Mouse (Mus musculus): ENCODE measurements around the gene Slc8a2. TPM values are rescaled to one million over a fixed set of nuclear protein-coding genes. Genes with fewer than 3 reads are reported as not detected.

Gene Slc8a2
- polyA plus RNA-seq, 1 experiment from 2014 or later: 0.88 TPM

DNA sequence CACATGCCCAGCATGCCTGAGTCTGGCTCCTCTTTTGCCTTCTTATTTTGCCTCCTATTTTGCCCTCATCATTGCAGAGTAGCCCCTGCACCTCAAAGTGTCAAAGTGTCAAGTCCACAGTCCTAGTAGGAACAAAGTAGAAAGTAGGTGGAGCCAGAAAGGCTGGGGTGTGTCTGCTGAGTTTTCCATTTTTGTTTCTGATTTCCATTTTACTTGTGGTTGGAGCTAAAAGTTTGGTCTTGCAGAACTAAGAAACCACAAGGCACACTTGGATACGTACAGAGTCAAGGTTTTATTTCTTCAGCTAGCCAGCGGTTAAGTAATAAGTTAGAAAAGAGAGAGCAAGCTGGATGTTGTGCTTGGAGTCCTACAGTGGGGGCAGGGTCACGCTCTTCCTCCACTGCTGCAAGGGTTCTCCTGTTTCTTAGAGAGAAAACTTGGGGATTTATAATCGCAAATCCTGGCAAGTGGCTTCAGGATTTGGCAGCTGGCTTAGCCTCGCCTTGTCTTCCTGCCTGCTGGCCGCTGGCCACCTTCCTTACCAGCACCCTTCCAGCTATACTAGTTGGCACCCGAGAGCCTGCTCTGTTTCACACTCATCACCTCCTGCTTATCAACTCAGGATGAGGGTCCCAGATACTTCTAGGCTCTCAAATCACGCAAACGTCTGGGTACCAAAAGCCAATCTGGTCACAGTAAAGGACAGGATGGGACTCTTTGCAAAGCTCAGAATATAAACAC lies 25.7 kb downstream of the Slc8a2 start:
- 74% methylated on average over 9 of the region's 9 CpGs for WGBS
- H3K9me3 ChIP-seq: no peaks in the 10 kb centered on the region
- H3K9ac ChIP-seq: no peak overlapping the region
- no peaks in the 10 kb centered on the region for H3K36me3 ChIP-seq (replicated peaks)
- H3K27ac ChIP-seq: no peak overlapping the region
- ATAC-seq (replicated peaks): no peak
- no peak overlapping the region for H3K4me3 ChIP-seq
- H3K4me1 ChIP-seq: peaks cover 8% of the 10 kb centered on the region; the same call in 1 of the 2 replicates
- H3K27me3 ChIP-seq (replicated peaks): peaks cover 16% of the 10 kb centered on the region; the same call in 1 of the 2 replicates
- H3K4me2 ChIP-seq: no peak overlapping the region

DNA sequence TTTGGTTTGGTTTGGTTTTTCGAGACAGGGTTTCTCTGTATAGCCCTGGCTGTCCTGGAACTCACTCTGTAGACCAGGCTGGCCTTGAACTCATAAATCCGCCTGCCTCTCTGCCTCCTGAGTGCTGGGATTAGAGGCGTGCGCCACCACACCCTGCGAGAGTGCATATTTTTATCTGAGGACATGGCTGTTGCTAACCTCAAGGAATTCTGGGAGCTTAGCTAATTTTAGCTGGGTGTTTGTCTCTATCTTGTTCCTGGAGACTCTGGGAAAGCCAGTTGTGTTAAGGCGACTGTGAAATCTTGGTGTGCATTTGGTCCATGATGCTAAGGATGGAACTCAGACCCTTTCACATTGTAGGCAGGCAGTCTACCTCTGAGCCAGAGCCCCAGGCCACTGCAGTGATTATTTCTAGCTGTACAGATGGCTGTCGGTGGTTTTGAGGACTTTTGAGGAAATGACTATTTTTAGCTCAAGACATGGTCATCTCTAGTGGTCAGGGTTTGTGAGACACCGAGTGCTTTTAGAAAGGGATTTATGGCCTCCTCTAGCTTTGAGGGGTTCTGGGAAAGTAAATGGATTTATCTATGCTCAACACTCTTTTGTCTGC lies 26.6 kb downstream of the Slc8a2 start:
- 78% methylated on average over 8 of the region's 8 CpGs for WGBS
- Histone ChIP-seq H3K27me3 (replicated peaks) (peaks cover 16% of the 10 kb centered on the region; the same call in 1 of the 2 replicates), H3K9me3 (no peaks in the 10 kb centered on the region), H3K36me3 (replicated peaks) (no peaks in the 10 kb centered on the region), H3K4me1 (peaks cover 8% of the 10 kb centered on the region; the same call in 1 of the 2 replicates), H3K27ac (no peak overlapping the region), H3K4me2 (no peak overlapping the region), H3K9ac (no peak overlapping the region), H3K4me3 (no peak overlapping the region)
- ATAC-seq (replicated peaks): no peak

DNA sequence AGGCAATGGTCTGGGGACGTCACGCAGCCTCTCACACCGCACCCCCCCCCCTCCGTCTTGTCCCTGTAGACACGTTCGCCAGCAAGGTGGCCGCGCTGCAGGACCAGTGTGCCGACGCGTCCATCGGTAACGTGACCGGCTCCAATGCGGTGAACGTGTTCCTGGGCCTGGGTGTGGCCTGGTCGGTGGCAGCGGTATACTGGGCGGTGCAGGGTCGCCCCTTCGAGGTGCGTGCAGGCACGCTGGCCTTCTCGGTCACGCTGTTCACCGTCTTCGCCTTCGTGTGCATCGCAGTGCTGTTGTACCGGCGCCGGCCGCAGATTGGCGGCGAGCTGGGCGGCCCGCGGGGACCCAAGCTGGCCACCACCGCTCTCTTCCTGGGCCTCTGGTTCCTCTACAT lies 29.1 kb downstream of the Slc8a2 start:
- H3K9ac ChIP-seq: 0 out of 2 replicates have a peak overlapping the region, but pooled peaks have one; percentile 10
- H3K4me3 ChIP-seq: peak overlapping the region; percentile 22
- H3K27me3 ChIP-seq (replicated peaks): peaks cover 16% of the 10 kb centered on the region; the same call in 1 of the 2 replicates
- WGBS: 10% methylated on average over 39 of the region's 39 CpGs
- H3K36me3 ChIP-seq (replicated peaks): no peaks in the 10 kb centered on the region
- peak overlapping the region; percentile 46 for H3K4me2 ChIP-seq
- ATAC-seq (replicated peaks): peak; percentile 44
- peaks cover 8% of the 10 kb centered on the region; the same call in 1 of the 2 replicates for H3K4me1 ChIP-seq
- no peak overlapping the region for H3K27ac ChIP-seq
- H3K9me3 ChIP-seq: no peaks in the 10 kb centered on the region

DNA sequence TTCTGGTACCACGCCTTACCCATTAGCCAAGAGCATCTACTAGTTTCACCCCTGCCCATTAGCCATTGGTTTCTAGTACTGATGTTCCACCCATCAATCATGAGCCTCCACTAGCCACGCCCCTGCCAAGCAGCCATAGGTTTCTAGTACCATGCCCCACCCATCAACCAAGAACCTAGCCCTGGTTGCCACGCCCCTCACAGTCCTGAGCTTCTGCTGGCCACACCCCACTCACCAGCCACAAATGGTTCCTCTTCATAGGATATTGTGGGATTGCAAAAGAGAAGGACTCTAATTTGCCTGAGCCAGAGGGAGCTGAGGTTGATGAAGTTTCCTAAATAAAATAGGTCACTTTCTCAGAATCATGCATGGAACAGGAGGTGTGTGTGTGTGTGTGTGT lies 31.1 kb downstream of the Slc8a2 start:
- Histone ChIP-seq H3K4me2 (no peak overlapping the region), H3K4me1 (peaks cover 8% of the 10 kb centered on the region; the same call in 1 of the 2 replicates), H3K36me3 (replicated peaks) (no peaks in the 10 kb centered on the region), H3K27ac (no peak overlapping the region), H3K4me3 (no peak overlapping the region), H3K27me3 (replicated peaks) (peaks cover 16% of the 10 kb centered on the region; the same call in 1 of the 2 replicates), H3K9me3 (no peaks in the 10 kb centered on the region), H3K9ac (no peak overlapping the region)
- WGBS: 80% methylated on average over 3 of the region's 3 CpGs
- no peak for ATAC-seq (replicated peaks)

DNA sequence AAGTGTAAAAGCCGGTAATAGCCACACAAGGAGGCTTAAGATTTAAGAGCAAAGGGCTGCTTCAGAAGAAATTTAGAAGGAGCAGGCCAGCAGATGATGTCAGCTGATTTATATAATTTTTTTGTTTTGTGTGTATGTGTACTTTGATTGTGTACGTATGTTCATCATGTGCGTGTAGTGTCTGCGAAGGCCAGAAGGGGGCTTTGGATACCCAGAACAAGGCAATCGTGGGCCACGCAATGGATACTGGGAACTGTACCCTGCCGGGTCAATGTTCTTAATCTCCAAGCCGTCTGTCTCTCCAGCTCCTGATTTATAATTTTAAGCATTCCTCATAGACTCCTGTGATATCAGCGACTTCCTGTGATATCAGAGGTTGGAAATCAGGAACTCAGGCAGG lies 31.7 kb downstream of the Slc8a2 start:
- Histone ChIP-seq H3K36me3 (replicated peaks) (no peaks in the 10 kb centered on the region), H3K9ac (no peak overlapping the region), H3K27me3 (replicated peaks) (peaks cover 16% of the 10 kb centered on the region; the same call in 1 of the 2 replicates), H3K27ac (no peak overlapping the region), H3K4me3 (no peak overlapping the region), H3K9me3 (no peaks in the 10 kb centered on the region), H3K4me1 (peaks cover 8% of the 10 kb centered on the region; the same call in 1 of the 2 replicates), H3K4me2 (no peak overlapping the region)
- no peak for ATAC-seq (replicated peaks)
- 90% methylated on average over 9 of the region's 9 CpGs for WGBS

DNA sequence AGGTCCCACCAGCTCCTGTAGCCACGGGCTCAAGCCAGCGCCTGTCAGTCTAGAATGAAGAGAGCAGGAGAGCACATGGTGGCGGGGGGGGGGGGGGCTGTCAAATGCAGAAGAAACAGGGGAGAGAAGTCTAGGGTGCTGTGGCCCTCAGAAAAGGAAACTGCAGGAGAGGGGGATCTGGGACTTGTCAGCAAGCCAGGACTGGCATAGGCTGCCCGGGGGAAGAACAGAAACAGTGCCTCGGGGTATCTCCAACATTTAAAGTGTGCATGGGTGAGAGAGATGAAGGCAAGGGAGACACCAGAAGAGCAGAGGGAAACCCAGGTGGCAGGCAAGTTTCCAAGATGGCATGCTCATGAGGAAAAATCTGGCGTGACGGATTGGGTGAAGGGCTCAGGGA lies 32.4 kb downstream of the Slc8a2 start:
- peaks cover 8% of the 10 kb centered on the region; the same call in 1 of the 2 replicates for H3K4me1 ChIP-seq
- H3K27ac ChIP-seq: no peak overlapping the region
- H3K27me3 ChIP-seq (replicated peaks): peaks cover 16% of the 10 kb centered on the region; the same call in 1 of the 2 replicates
- no peaks in the 10 kb centered on the region for H3K9me3 ChIP-seq
- WGBS: 66% methylated on average over 7 of the region's 7 CpGs
- no peak; the same call in 1 of the 2 replicates for ATAC-seq (replicated peaks)
- no peaks in the 10 kb centered on the region for H3K36me3 ChIP-seq (replicated peaks)
- no peak overlapping the region for H3K4me3 ChIP-seq
- H3K4me2 ChIP-seq: no peak overlapping the region
- no peak overlapping the region for H3K9ac ChIP-seq

DNA sequence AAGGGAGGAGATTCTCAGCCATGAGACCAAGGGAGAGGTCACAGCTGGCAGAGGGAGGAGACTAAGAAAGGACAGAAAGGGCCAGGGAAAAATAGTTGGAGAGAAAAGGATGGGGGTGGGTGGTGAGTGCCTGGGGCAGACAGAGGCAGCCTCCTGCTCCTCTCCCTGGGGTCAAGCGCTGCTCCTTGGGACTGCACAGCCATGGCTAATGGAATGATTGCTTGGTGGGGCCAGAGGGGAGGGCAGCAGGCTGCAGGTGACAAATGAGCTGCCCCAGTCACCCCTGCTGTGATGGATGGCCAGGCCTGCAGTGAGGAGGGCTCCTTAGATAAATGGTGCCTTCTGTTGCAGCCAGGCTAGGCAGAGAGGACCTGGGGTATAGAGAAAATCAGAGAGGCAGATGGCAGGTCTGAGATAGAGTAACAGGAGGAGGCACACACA lies 42.5 kb downstream of the Slc8a2 start:
- no peaks in the 10 kb centered on the region for H3K36me3 ChIP-seq (replicated peaks)
- WGBS: 0% methylated on average over 1 of the region's 1 CpGs
- no peak overlapping the region for H3K9ac ChIP-seq
- no peaks in the 10 kb centered on the region for H3K9me3 ChIP-seq
- no peak overlapping the region for H3K4me2 ChIP-seq
- no peaks in the 10 kb centered on the region for H3K27me3 ChIP-seq (replicated peaks)
- no peak overlapping the region for H3K27ac ChIP-seq
- no peak overlapping the region for H3K4me3 ChIP-seq
- peaks cover 38% of the 10 kb centered on the region for H3K4me1 ChIP-seq
- no peak for ATAC-seq (replicated peaks)

DNA sequence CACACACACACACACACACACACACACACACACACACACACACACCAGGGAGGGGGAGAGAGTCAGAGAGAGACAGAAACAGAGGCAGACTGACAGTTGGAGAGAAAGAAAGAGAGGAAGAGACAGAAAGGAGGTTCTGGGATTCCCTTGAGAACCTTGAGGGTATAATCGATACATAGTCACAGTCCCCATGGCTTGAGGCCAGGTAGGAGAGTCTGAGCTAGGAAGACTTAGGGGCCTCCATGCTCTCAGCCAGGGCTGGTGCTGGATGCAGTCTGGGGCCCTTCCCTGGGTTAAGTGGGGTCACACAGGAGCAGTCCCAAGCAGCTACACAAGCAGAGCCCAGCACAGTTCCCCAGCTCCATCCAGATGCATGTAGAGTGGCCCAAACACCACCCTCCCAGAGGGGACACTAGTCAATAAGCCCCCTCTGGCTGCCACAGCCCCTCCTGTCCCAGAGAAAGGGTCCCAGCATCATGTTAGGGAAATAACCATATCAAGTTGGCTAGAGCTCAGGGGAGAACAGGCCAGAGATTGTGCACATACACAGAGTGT lies 43.0 kb downstream of the Slc8a2 start:
- Histone ChIP-seq H3K4me1 (peaks cover 38% of the 10 kb centered on the region), H3K27me3 (replicated peaks) (no peaks in the 10 kb centered on the region), H3K4me2 (no peak overlapping the region), H3K36me3 (replicated peaks) (no peaks in the 10 kb centered on the region), H3K4me3 (no peak overlapping the region), H3K9ac (no peak overlapping the region), H3K9me3 (no peaks in the 10 kb centered on the region), H3K27ac (no peak overlapping the region)
- no peak for ATAC-seq (replicated peaks)
- 38% methylated on average over 1 of the region's 1 CpGs for WGBS

DNA sequence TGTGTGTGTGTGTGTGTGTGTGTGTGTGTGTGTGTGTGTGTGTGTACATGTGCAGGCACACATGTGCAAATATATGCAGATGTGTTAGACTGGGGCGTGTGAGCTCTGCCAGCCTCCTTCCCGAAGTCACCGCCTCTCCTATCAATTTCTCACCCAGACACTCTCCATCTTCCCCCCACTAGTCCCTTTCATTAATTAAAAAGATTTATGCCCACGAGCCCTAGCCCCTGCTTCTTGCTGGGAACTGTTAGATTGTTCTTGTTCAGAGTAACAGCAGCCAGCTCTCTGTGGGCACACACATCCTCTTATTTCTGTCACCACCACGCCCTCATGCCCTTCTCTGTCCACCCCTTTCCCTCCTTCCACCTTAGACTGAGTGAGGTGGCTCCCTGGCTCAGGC lies 43.5 kb downstream of the Slc8a2 start:
- no peaks in the 10 kb centered on the region for H3K27me3 ChIP-seq (replicated peaks)
- no peak for ATAC-seq (replicated peaks)
- peaks cover 38% of the 10 kb centered on the region for H3K4me1 ChIP-seq
- no peaks in the 10 kb centered on the region for H3K9me3 ChIP-seq
- peak overlapping the region; percentile 29; the same call in 1 of the 2 replicates for H3K9ac ChIP-seq
- H3K4me3 ChIP-seq: no peak overlapping the region
- H3K4me2 ChIP-seq: peak overlapping the region; percentile 74; the same call in 1 of the 2 replicates
- WGBS: 44% methylated on average over 5 of the region's 5 CpGs
- peaks cover 4% of the 10 kb centered on the region; the same call in 1 of the 2 replicates for H3K36me3 ChIP-seq (replicated peaks)
- H3K27ac ChIP-seq: no peak overlapping the region

DNA sequence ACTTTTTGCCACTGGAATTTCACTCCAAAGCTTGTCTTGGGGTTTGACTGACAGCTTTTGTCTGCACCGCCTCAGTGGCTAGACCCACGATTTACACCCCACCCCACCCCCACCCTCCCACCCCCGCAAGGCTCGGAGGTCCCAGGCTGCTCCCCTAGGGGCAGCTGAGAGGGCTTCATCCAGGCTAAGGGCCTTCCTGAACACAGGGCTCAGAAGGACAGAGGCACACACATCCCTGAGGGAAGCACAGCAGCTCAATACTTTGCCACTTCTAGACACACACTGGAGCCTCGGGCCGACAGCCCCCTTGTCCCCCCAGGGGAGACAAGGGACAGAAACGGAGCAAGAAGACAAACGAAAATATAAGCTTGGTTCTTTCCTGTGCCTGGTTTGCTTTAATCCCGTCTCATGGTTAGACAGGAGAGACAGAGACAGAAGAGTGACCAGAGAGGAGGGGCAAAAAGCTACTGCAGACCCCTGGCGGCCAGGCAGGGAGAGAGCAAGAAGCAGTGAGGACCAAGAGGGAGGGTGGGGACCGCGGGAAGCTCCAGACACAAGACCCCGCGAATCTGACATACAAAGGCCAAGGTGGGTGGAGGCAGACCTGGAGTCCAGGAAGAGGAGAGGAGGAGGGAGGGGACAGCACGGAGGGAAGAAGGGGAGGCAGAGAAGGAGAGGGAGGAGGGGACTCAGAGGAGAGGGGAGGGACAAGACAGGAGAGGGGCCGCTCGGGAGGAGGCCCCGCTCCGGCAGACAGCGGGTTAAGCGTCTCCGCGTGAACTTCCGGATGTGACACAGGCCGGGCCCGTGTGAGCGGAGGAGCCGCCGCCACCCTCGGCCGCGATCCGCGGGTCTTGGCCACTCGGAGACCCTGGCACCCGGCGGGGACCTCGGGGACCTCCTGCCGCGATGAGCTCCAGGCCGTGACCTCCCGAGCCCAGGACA lies 45.2 kb downstream of the Slc8a2 start, which contains the start of gene Meis3:
Meis3 (plus strand) TSS at position 494 of the 945 bp plus-strand sequence.
- peaks cover 38% of the 10 kb centered on the region for H3K4me1 ChIP-seq
- H3K36me3 ChIP-seq (replicated peaks): peaks cover 21% of the 10 kb centered on the region
- peak within 1 kb of the TSS; percentile 91 for H3K4me3 ChIP-seq
- H3K27me3 ChIP-seq (replicated peaks): no peaks in the 10 kb centered on the region
- H3K27ac ChIP-seq: peak within 1 kb of the TSS; percentile 84
- peak within 1 kb of the TSS; percentile 74 for H3K4me2 ChIP-seq
- under 1% methylated on average over 42 of the region's 42 CpGs for WGBS
- ATAC-seq (replicated peaks): peak; percentile 93
- H3K9ac ChIP-seq: peak within 1 kb of the TSS; percentile 86
- no peaks in the 10 kb centered on the region for H3K9me3 ChIP-seq

DNA sequence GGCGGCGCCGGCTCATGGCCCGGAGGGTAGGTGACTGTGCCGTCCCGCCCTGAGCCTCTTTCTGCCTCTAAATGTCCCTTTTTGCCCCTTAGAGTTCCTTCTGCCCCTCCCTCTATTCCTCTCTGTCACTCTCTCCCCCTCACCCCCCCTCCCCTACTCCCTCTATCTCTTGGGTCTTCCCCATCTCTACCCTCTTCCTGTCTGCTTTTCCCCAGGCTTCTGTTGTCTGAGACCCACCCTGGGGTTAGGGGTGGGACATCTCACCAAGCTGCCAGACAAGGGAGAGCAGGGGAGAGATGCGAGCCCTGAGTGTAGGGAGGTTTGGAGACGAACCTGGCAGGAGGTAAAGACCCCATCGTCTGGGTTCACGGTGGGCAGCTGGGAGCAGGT lies 45.9 kb downstream of the Slc8a2 start:
- WGBS: under 1% methylated on average over 10 of the region's 10 CpGs
- H3K27me3 ChIP-seq (replicated peaks): no peaks in the 10 kb centered on the region
- H3K9ac ChIP-seq: peak overlapping the region; percentile 86
- H3K4me3 ChIP-seq: peak overlapping the region; percentile 91
- ATAC-seq (replicated peaks): peak; percentile 57
- peak overlapping the region; percentile 84 for H3K27ac ChIP-seq
- peaks cover 22% of the 10 kb centered on the region for H3K36me3 ChIP-seq (replicated peaks)
- no peaks in the 10 kb centered on the region for H3K9me3 ChIP-seq
- H3K4me2 ChIP-seq: peak overlapping the region; percentile 74
- H3K4me1 ChIP-seq: peaks cover 38% of the 10 kb centered on the region
